Mouse (Mus musculus): ENCODE data around the gene Hcrt.
A peak's percentile ranks its signal among the peaks of the same experiment; 100 is the strongest.

The Hcrt gene

GRCm38 (mm10) chr11:100735954-100736745 is 26.6 kb downstream of the Hcrt start:
- peak in 1 of 2 experiments; percentile 41 for DNase-seq (ENCODE audit: low spot score in 2 of 2)

- no peak for DNase-seq (ENCODE audit: low spot score in 2 of 2)
These were observed 27.4 kb downstream of the Hcrt start for GRCm38 (mm10) chr11:100735134-100735865.

- DNase-seq (ENCODE audit: low spot score in 2 of 2), result no peak
These were observed 32.1 kb downstream of the Hcrt start for GRCm38 (mm10) chr11:100730477-100731205.

GRCm38 (mm10) chr11:100729976-100730375 is 32.8 kb downstream of the Hcrt start:
- no peak for DNase-seq (ENCODE audit: low spot score in 2 of 2)

GRCm38 (mm10) chr11:100728601-100729000 is 34.1 kb downstream of the Hcrt start:
- no peak for DNase-seq (ENCODE audit: low spot score in 2 of 2)

- DNase-seq (ENCODE audit: low spot score in 2 of 2), result no peak
These were observed 35.5 kb downstream of the Hcrt start for GRCm38 (mm10) chr11:100727201-100727600.

- DNase-seq (ENCODE audit: low spot score in 2 of 2), result no peak
These were observed 37.7 kb downstream of the Hcrt start for GRCm38 (mm10) chr11:100724919-100725512.

- no peak for DNase-seq (ENCODE audit: low spot score in 2 of 2)
These were observed 40.2 kb downstream of the Hcrt start for GRCm38 (mm10) chr11:100722493-100723028.

- no peak for DNase-seq (ENCODE audit: low spot score in 2 of 2)
These were observed 40.8 kb downstream of the Hcrt start for GRCm38 (mm10) chr11:100721776-100722492.

GRCm38 (mm10) chr11:100721254-100721653 is 41.5 kb downstream of the Hcrt start:
- no peak for DNase-seq (ENCODE audit: low spot score in 2 of 2)

GRCm38 (mm10) chr11:100720345-100720744 is 42.4 kb downstream of the Hcrt start:
- DNase-seq (ENCODE audit: low spot score in 2 of 2), result no peak

GRCm38 (mm10) chr11:100719893-100720292 is 42.8 kb downstream of the Hcrt start:
- DNase-seq (ENCODE audit: low spot score in 2 of 2), result no peak

GRCm38 (mm10) chr11:100719312-100719711 is 43.4 kb downstream of the Hcrt start:
- no peak for DNase-seq (ENCODE audit: low spot score in 2 of 2)

GRCm38 (mm10) chr11:100718866-100719265 is 43.9 kb downstream of the Hcrt start:
- no peak for DNase-seq (ENCODE audit: low spot score in 2 of 2)

GRCm38 (mm10) chr11:100718462-100718861 is 44.3 kb downstream of the Hcrt start:
- no peak for DNase-seq (ENCODE audit: low spot score in 2 of 2)

GRCm38 (mm10) chr11:100716649-100717048 is 46.1 kb downstream of the Hcrt start:
- no peak for DNase-seq (ENCODE audit: low spot score in 2 of 2)

GRCm38 (mm10) chr11:100714948-100715347 is 47.8 kb downstream of the Hcrt start:
- no peak for DNase-seq (ENCODE audit: low spot score in 2 of 2)

GRCm38 (mm10) chr11:100714534-100714915 is 48.2 kb downstream of the Hcrt start:
- peak; percentile 67 to 72 for DNase-seq (ENCODE audit: low spot score in 2 of 2)

- peak; percentile 81 to 83 for DNase-seq (ENCODE audit: low spot score in 2 of 2)
These were observed 48.8 kb downstream of the Hcrt start, which contains the start of gene Hspb9 for GRCm38 (mm10) chr11:100713735-100714533. Gene Hspb9 (plus strand): TSS chr11:100713850.

- no peak for DNase-seq (ENCODE audit: low spot score in 2 of 2)
These were observed 49.6 kb downstream of the Hcrt start for GRCm38 (mm10) chr11:100713174-100713573.

All from spleen, postnatal 36 days (tissue).